Mouse (Mus musculus): ENCODE results near the gene Pex16.

GRCm38 (mm10) chr2:92391116-92391515 is 16.6 kb downstream of the Pex16 start:
- no peak for TF ChIP-seq GATA1 (IDR thresholded peaks at IDR 0.05; ENCODE audit: borderline replicate concordance, low read length)
- TF ChIP-seq FLI1 (IDR thresholded peaks at IDR 0.05; ENCODE audit: low read length): no peak

Data from megakaryocyte, embryonic 14.5 days (primary cell).